Mouse (Mus musculus) brain, embryonic 14.5 days (tissue): ENCODE measurements at regions not wholly inside any gene's neighbourhood (a gene's known extent, or its start where the extent isn't known, plus 50 kb on each side); places are given as distances from the start of the nearest gene placed in this dataset.
A peak's percentile ranks its signal among the peaks of the same experiment; 100 is the strongest.

ENCODE experiments used
- DNase-seq: peaks from one replicate; pipeline ENCODE4 v3.0.0-alpha.2; 2011; ENCODE audit warnings: low read depth
- CTCF ChIP-seq: fragments of 200-500 bp; IDR thresholded peaks from 2 replicates; pipeline ENCODE4 v1.5.1; 2012; ENCODE audit warnings: inconsistent platforms, mild to moderate bottlenecking, moderate library complexity, borderline replicate concordance; ENCODE audit not compliant: insufficient read depth, insufficient read length; ENCODE audit errors: extremely low read depth
- POLR2A ChIP-seq: fragments of 200-500 bp; IDR thresholded peaks from 2 replicates; pipeline ENCODE4 v1.6.1; 2012; ENCODE audit warnings: mild to moderate bottlenecking, inconsistent platforms, borderline replicate concordance; ENCODE audit not compliant: poor library complexity, insufficient read depth, insufficient read length, severe bottlenecking; ENCODE audit errors: extremely low read depth

DNA sequence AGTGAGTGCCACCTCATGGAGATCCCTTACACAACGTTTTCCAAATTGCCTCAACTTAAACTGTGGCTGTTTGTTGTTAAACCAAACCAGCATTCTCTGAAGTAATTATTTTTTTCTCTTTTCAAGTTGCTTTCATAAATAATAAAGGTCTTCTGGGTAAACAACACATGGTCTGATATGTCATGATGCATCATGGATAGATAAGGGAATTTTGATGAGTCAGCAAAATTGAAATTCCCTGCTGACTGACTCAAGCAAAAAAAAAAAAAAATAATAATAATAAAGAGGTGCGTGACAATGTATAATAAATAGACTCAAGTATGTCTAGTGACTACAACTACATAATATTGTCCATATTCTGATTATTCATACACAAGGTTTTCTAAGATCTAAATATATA lies 201.8 kb downstream of the Adgb start:
- TF ChIP-seq POLR2A: no peak
- no peak for TF ChIP-seq CTCF
- no peak for DNase-seq

DNA sequence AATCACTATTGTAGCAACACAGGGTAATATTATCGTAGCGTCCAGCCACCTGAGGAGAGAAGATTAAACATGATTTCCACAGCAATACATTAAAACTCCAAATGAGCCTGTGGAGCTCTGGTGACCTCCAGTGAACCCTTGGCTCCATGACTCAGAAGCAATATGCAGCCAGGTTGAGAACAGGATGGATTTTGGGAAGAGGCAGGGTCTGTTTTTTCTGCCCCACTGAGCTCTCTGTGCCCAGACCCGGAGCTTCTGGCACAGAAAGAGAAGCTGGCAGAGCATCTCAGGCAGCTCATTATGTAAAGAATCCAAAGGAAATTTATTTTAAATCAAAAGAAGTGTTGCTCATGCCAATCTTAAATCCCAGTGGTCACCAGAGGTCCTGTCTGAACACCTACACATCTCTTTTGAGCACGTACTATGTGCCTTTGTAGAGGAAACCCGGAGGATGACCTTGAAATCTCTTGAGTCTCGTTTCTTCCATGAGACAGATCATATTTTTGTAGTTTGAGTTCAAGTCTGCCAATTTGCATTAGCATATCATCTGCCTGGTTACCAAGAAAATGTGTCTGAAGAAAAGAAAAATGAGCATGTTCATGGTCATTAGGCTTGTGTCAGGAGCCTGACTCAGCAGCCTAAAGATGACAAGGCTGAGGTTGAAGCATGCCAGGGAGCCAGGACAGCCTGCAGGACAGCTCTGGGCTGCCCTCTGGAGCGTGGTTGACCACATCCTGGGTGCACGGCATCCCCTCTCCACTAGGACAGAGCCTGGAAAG lies 219.4 kb downstream of the Adgb start:
- TF ChIP-seq POLR2A (no peak), CTCF (no peak)
- DNase-seq: peak; percentile 40

DNA sequence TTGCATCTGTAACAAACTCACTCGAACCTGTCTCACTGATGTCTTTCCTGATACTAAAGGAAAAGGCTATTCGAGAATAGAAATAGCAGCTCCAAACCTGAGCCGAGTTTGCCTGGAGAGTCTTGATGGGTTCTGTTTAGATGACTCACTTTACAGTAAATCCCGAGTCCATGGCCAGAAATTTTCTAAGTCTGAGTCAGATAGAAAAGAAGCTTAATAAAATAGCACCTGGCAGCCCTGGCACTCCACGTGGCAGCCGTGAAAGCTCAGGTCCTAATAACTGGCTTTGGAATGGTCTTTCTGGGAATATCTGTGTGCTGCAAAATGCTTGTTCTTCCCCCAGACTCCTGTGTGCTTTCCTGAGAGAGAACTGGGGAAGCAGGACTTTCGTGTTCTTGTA lies 220.0 kb downstream of the Adgb start:
- no peak for DNase-seq
- no peak for TF ChIP-seq POLR2A
- TF ChIP-seq CTCF: no peak

DNA sequence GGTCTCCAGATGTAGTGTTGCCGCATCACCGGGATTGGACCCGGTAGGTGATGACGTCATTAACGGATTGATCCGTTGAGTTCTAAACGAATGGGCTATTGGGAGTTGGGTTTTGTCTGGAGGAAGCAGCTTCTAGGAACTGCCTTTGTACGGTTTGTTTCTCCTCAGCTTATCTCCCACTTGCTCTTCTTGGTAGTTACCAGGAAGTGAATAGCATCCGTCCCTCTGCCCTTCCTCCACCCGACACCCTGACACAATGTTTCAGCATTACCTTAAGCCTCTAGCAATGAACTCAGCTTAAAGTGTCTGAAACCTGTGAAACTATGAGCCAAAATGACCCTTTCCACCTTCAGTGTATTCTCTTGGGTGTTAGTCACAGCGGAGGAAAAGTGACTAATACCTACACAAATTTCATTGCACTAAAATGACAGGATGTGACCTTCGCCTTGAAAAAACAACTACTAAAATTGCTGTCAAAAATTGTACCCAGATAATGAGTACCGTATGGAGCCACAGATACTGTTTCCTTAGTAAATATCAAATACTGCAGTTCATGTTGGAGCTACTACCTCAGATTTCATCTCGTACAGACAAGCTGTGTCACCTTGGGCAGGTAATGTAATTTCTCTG lies 237.1 kb downstream of the Adgb start:
- no peak for DNase-seq
- TF ChIP-seq POLR2A: no peak
- TF ChIP-seq CTCF: no peak

DNA sequence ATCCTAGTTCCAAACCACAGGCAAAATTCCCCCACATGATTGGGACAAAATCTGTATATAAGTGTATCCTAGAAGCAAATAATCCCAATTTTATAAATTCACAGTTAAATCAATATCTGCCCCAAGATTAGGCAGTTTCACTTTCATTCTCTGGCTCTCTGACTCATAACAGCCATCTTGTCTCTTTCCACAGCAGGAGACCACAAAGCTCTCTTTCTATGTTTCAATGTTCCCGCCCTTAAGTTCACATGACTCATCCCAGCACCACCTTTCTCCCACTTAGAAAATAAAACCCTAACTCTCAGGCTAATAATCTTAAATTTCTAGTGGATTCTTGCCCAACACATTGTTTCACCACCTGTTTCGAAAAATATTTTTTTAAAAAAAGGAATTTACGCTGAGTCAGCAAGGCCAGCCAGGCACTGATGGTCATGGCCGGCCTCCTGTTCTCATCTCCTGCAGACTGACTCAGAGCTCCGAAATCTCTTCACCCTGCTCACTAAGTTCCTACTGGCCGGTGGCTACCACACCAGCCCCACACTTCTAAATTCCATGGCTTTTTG lies 247.5 kb downstream of the Adgb start:
- DNase-seq: no peak
- TF ChIP-seq POLR2A (no peak), CTCF (no peak)

DNA sequence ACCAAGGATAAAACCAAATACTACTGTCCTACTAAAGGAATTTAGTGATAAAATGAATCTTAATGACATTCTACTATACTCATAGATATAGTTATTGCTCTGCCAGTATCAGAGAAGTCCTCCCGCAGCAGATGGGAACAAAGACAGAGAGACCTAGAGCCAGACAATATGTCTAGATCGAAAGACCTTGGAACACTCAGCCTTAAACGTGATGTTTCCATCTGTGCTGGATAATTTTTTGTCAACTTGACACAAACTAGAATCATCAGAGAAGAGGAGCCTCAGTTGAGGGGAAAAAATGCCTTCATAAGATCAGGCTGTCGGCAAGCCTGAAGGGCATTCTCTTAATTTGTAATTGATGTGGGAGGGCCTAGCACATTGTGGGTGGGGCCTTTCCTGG lies 252.4 kb downstream of the Adgb start:
- TF ChIP-seq CTCF (no peak), POLR2A (no peak)
- DNase-seq: no peak

DNA sequence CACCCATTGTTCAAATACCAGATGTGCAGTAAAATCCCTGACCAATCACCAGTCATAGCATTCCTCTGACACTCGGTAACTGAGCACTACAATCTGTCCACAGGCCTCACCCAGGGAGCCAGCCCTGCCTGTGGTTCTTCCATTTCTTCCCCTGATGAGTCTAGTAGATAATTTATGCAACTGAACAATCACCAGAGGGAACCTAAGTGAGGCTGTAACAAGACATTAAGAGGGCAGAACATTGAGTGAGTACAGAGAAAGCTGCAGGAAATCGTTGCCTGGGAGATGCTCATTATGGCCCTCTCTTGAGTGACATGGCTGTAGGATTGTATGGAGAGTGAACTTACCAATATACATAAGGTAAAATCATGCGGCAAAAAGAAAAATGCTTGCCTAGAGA lies 255.2 kb downstream of the Adgb start:
- peak; percentile 49 for DNase-seq
- TF ChIP-seq POLR2A (no peak), CTCF (no peak)

DNA sequence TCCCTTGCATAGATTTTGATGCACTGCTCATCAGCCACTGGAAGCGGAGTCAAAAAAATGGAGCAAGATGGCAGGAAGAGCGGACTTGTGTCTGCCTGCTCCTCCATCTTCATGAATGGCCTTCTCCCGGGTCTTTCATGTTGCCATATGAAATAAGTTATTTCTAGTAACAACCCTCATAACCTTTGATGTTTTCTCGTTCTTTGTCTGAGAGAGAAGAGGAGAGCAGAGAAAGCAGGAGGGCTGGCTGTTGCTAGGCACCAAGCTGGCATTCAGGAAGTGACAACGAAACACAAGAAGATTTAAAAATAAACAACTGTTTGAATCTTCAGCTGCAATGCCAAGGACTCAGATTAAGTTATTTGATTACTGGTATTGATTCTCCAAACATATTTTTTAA lies 256.8 kb downstream of the Adgb start:
- DNase-seq: peak; percentile 54

DNA sequence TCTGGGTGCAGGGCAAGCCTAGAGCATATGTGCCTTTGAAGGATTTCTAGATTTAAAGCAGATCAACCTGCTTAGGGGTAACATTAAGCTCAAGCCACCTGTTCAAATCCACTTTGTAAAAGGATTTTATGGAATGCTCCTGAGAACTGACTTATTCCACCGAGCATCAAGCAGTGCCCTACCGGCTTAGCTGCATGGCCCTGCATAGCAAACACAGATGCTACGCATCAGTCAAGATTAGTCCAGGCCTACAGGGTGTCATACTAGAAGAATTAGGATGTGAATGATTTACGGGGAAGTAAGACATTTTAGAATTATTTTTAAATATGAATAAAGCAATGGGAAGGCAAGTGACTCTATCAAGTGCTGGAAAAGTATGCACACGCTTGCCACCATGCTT lies 263.8 kb downstream of the Adgb start:
- no peak for DNase-seq
- TF ChIP-seq CTCF (no peak), POLR2A (no peak)

More for the DNA sequence above, 256.8 kb downstream of the Adgb start:
- TF ChIP-seq CTCF: no peak
- TF ChIP-seq POLR2A: no peak

DNA sequence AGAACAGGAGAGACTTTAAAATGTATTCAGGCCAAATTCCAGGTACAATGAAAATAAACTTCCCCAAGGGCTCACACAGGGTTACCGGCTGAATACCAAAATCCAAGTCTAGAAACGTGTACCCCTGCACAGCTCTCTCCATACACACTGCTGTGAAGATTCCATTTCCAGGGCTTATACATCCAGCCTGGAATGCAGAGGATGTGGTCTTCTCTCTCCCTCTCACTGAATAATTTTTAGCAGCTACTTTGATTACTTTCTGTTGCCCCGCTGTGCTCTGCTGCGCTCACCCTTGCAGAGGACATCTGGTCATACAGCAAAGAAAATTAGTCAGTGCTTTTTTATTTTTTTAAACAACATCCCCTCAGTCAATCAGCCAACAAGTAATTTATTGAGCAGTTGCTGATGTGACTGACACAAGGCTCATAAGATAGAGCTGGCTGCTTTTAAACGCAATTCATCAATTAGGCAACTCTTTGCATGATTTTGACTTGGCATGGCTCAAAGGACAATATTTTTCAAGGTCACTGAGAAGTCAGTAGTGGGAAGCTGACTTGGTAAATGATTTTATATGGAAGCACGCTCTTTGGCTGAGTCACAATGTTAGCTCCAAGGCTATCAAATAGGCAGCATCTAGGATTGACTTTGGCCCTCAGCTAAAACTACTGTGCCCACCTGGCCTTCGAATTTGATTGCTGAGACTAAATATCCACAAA lies 266.2 kb downstream of the Adgb start:
- TF ChIP-seq POLR2A (no peak), CTCF (no peak)
- no peak for DNase-seq

DNA sequence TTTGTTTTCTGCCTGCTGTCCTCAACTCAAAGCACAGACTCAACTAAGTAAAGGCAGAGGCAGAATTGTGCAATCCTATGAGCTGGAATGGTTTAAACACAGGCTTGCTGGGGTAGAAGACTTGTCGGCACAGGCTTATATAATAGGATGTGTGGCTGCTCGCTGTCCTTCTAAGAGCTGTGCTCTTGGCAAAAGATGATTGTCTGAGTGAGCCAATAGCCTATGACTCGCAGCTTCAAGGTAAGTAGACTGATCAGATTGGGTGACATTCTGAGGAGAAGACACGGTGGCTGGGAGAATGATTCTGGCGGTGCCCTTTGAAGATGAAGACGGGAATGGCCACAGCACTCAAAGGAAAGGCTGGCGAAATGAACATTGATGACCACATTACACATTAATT lies 268.1 kb downstream of the Adgb start:
- TF ChIP-seq POLR2A (no peak), CTCF (no peak)
- DNase-seq: no peak

DNA sequence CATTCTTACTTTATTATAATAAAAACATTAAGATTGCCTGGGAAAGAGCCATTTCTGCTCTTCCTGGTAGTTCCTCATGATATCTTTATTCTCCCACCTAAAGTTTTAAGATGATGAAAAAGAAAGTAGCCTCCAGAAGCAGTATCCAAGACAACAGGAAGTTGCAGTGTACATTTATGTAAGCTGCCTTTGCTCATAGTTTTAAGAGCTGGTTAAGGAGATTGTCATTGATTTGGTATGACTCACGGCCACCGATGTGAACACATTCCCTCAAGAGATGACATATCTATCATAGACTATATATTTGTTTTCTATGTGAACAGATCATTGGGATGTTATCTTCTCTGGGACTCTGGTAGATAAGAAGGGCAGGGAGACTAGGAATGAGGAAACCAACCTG lies 281.8 kb downstream of the Adgb start:
- no peak for DNase-seq
- TF ChIP-seq POLR2A (no peak), CTCF (no peak)

DNA sequence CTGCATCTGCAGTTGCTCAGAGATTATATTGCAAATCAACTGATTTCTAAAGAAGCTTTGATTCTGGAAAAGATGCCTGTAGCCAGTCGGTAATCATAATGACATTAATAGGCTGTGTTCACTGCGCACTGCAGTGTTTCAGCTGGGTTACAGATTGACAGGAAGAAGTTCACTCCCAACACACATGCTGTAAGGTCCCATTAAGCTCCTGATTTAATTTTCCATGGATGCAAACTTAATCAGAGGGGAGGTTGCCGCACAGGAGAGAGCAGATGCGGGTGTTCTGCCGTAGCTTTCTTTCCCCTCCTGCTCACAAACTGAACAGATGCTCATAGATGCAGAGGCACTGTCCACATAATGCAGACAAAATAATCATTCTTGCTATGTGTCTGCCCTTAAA lies 284.0 kb downstream of the Adgb start:
- no peak for TF ChIP-seq POLR2A
- TF ChIP-seq CTCF: no peak
- peak; percentile 39 for DNase-seq
